In the genomic region with DNA sequence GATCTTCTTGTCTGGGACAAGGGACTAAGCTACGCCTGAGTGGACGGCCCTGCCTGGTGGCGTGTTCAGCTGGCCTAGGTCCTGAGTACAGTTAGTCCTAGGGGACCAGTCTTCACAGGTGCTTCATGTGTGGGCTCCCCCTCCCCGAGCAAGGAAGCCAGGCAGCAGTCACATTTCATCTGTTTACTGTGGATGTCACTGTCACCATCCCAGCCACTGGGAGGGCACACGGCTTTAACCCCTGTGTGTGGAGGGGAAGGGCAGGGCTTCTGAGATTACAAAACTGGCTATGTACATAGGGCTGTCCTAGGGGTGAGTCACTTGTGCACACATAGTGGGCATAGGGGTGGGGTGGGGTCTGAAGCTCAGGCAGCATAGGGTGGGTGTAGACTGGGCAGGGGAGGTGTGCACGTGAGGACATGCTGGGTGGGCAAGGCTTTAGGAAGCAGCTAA, we compare ENCODE assay signal across 16 mouse cellular contexts. TPM values are rescaled to one million over a fixed set of nuclear protein-coding genes. Genes with fewer than 3 reads are reported as not detected.
A peak's percentile ranks its signal among the peaks of the same experiment; 100 is the strongest.
DNase-seq lines count a peak whose midpoint lies in the region; ATAC-seq lines count a peak whose summit lies in the region.
"Had no signal": no experiment of that assay in that cellular context is flagged by ENCODE, and none has a peak within 500 bp of the region (broad histone marks: within the 10 kb centered on the region; RNA-seq: fewer than 3 reads in every experiment).

No protein-coding gene starts in this region.

- H3K27ac ChIP-seq in heart, embryonic 15.5 days = no peak overlapping the region
- H3K27ac ChIP-seq in lung, embryonic 15.5 days = no peak overlapping the region
- H3K27ac ChIP-seq in embryonic facial prominence, embryonic 10.5 days (replicated peaks) = 0 out of 2 replicates have a peak overlapping the region, but pooled peaks have one; percentile 7
- peak overlapping the region; percentile 44; the same call in 1 of the 2 replicates for H3K27ac ChIP-seq in midbrain, embryonic 13.5 days
- H3K27ac ChIP-seq: gastrocnemius, adult 2 months; heart, adult 2 months had no signal

- H3K36me3 ChIP-seq in heart, embryonic 15.5 days = peaks cover 48% of the 10 kb centered on the region; the same call in 1 of the 2 replicates
- peaks cover 34% of the 10 kb centered on the region for H3K36me3 ChIP-seq in lung, embryonic 15.5 days
- peaks cover 59% of the 10 kb centered on the region for H3K36me3 ChIP-seq in embryonic facial prominence, embryonic 10.5 days (replicated peaks)
- H3K36me3 ChIP-seq in midbrain, embryonic 13.5 days = peaks cover 52% of the 10 kb centered on the region

- H3K4me1 ChIP-seq in heart, embryonic 15.5 days (replicated peaks) = 0 out of 2 replicates have a peak, but pooled peaks cover 5% of the 10 kb centered on the region
- H3K4me1 ChIP-seq in lung, embryonic 15.5 days = 0 out of 2 replicates have a peak, but pooled peaks cover 14% of the 10 kb centered on the region
- peaks cover 27% of the 10 kb centered on the region for H3K4me1 ChIP-seq in embryonic facial prominence, embryonic 10.5 days
- H3K4me1 ChIP-seq in midbrain, embryonic 13.5 days (replicated peaks) = peaks cover 21% of the 10 kb centered on the region

- no peaks in the 10 kb centered on the region for H3K9me3 ChIP-seq in heart, embryonic 15.5 days (replicated peaks)
- no peaks in the 10 kb centered on the region for H3K9me3 ChIP-seq in lung, embryonic 15.5 days
- H3K9me3 ChIP-seq in embryonic facial prominence, embryonic 10.5 days = no peaks in the 10 kb centered on the region
- no peaks in the 10 kb centered on the region for H3K9me3 ChIP-seq in midbrain, embryonic 13.5 days
- H3K9me3 ChIP-seq: G1E had no signal

- DNase-seq in heart, postnatal 25 days (ENCODE audit: low spot score) = no peak
- no peak for DNase-seq in lung, postnatal 4 days
- no peak for DNase-seq in embryonic facial prominence, embryonic 10.5 days (ENCODE audit: low spot score)
- no peak for DNase-seq in adrenal gland, adult 18-20 months (ENCODE audit: low spot score in 2 of 2)
- DNase-seq in testis, postnatal 10 days (ENCODE audit: low spot score) = no peak
- DNase-seq: B cell, adult 2 months; cerebellum, adult 8-10 months; gastrocnemius, adult 2 months; heart, adult 2 months; heart, postnatal 4 days; lung, adult 2 months; thymus, postnatal 36 days had no signal

- no peak overlapping the region for H3K4me3 ChIP-seq in heart, embryonic 15.5 days
- H3K4me3 ChIP-seq in lung, embryonic 15.5 days = no peak overlapping the region
- no peak overlapping the region for H3K4me3 ChIP-seq in embryonic facial prominence, embryonic 10.5 days
- no peak overlapping the region for H3K4me3 ChIP-seq in midbrain, embryonic 13.5 days (replicated peaks)
- H3K4me3 ChIP-seq: gastrocnemius, adult 2 months; heart, adult 2 months had no signal

- no peaks in the 10 kb centered on the region for H3K27me3 ChIP-seq in heart, embryonic 15.5 days
- no peaks in the 10 kb centered on the region for H3K27me3 ChIP-seq in lung, embryonic 15.5 days
- peaks cover 5% of the 10 kb centered on the region for H3K27me3 ChIP-seq in embryonic facial prominence, embryonic 10.5 days (replicated peaks; ENCODE audit: low read depth, poor library complexity, severe bottlenecking)
- H3K27me3 ChIP-seq in midbrain, embryonic 13.5 days = no peaks in the 10 kb centered on the region

- ATAC-seq in heart, embryonic 15.5 days (replicated peaks; ENCODE audit: insufficient number of reproducible peaks, insufficient read depth, low FRiP score, low read depth) = 0 out of 2 replicates have a peak, but pooled peaks have one; percentile 12
- ATAC-seq in lung, embryonic 15.5 days (ENCODE audit: borderline replicate concordance, extremely low read depth, low FRiP score, low TSS enrichment) = peak; percentile 58
- ATAC-seq in midbrain, embryonic 13.5 days = peak; percentile 55

- H3K4me2 ChIP-seq in heart, embryonic 15.5 days = no peak overlapping the region
- no peak overlapping the region for H3K4me2 ChIP-seq in lung, embryonic 15.5 days
- H3K4me2 ChIP-seq in midbrain, embryonic 13.5 days (replicated peaks) = no peak overlapping the region

- no peak overlapping the region for H3K9ac ChIP-seq in heart, embryonic 15.5 days
- H3K9ac ChIP-seq in lung, embryonic 15.5 days = no peak overlapping the region
- no peak overlapping the region for H3K9ac ChIP-seq in midbrain, embryonic 13.5 days (replicated peaks)

- intact Hi-C loops in heart, postnatal 25 days (cut with DNase I) = no loop called here

- WGBS in heart, embryonic 15.5 days = 69% methylated on average over 6 of the region's 6 CpGs
- 51% methylated on average over 6 of the region's 6 CpGs for WGBS in lung, embryonic 15.5 days
- WGBS in embryonic facial prominence, embryonic 10.5 days = 82% methylated on average over 6 of the region's 6 CpGs
- 66% methylated on average over 6 of the region's 6 CpGs for WGBS in midbrain, embryonic 13.5 days

RNA-seq across cellular contexts. Expression of gene Pdk2, which starts 15.0 kb away (rescaled TPM):
- polyA plus RNA-seq in heart, embryonic 15.5 days (2015; fragmentation: Nextera tagmentation; extraction: Ambion mirVana) = 114 and 117 TPM in 2 replicates
- total RNA-seq in heart, postnatal 25 days (2021) = 100 to 1,000 TPM; 377 to 397 TPM
- 27.8 and 30.9 TPM in 2 replicates for polyA plus RNA-seq in lung, embryonic 15.5 days (2015; fragmentation: Nextera tagmentation; extraction: Ambion mirVana)
- 12.9 and 16.0 TPM in 2 replicates for polyA plus RNA-seq in embryonic facial prominence, embryonic 10.5 days (2016; fragmentation: Nextera tagmentation; extraction: Ambion mirVana)
- 21.4 and 24.7 TPM in 2 replicates for polyA plus RNA-seq in midbrain, embryonic 13.5 days (2015; fragmentation: Nextera tagmentation; extraction: Ambion mirVana)
- 100 to 1,000 TPM in 1 of 2 experiments, 10 to 100 TPM in 1; 84.1 to 111 TPM for total RNA-seq in adrenal gland, adult 18-20 months (2021)

RNA-seq across cellular contexts. Expression of gene Samd14, which starts 16.4 kb away (rescaled TPM):
- polyA plus RNA-seq in heart, embryonic 15.5 days (2015; fragmentation: Nextera tagmentation; extraction: Ambion mirVana) = 8.0 and 13.2 TPM in 2 replicates
- 1 to 10 TPM; 1.2 to 1.5 TPM for total RNA-seq in heart, postnatal 25 days (2021)
- polyA plus RNA-seq in lung, embryonic 15.5 days (2015; fragmentation: Nextera tagmentation; extraction: Ambion mirVana) = 17.1 and 17.4 TPM in 2 replicates
- polyA plus RNA-seq in embryonic facial prominence, embryonic 10.5 days (2016; fragmentation: Nextera tagmentation; extraction: Ambion mirVana) = 35.5 and 42.5 TPM in 2 replicates
- 123 and 141 TPM in 2 replicates for polyA plus RNA-seq in midbrain, embryonic 13.5 days (2015; fragmentation: Nextera tagmentation; extraction: Ambion mirVana)
- 1 to 10 TPM; 3.7 TPM for total RNA-seq in adrenal gland, adult 18-20 months (2021)

RNA-seq across cellular contexts. Expression of gene Ppp1r9b, which starts 35.3 kb away (rescaled TPM):
- 5.0 and 6.6 TPM in 2 replicates for polyA plus RNA-seq in heart, embryonic 15.5 days (2015; fragmentation: Nextera tagmentation; extraction: Ambion mirVana)
- 10 to 100 TPM; 45.5 to 52.6 TPM for total RNA-seq in heart, postnatal 25 days (2021)
- polyA plus RNA-seq in lung, embryonic 15.5 days (2015; fragmentation: Nextera tagmentation; extraction: Ambion mirVana) = 8.8 and 9.3 TPM in 2 replicates
- polyA plus RNA-seq in embryonic facial prominence, embryonic 10.5 days (2016; fragmentation: Nextera tagmentation; extraction: Ambion mirVana) = 8.3 and 9.4 TPM in 2 replicates
- 17.4 and 17.8 TPM in 2 replicates for polyA plus RNA-seq in midbrain, embryonic 13.5 days (2015; fragmentation: Nextera tagmentation; extraction: Ambion mirVana)
- 100 to 1,000 TPM; 107 to 115 TPM for total RNA-seq in adrenal gland, adult 18-20 months (2021)

RNA-seq across cellular contexts. Expression of gene Sgca, which starts 50.0 kb away (rescaled TPM):
- polyA plus RNA-seq in heart, embryonic 15.5 days (2015; fragmentation: Nextera tagmentation; extraction: Ambion mirVana) = 22.1 and 24.7 TPM in 2 replicates
- 100 to 1,000 TPM; 142 to 163 TPM for total RNA-seq in heart, postnatal 25 days (2021)
- 0.69 and 0.96 TPM in 2 replicates for polyA plus RNA-seq in lung, embryonic 15.5 days (2015; fragmentation: Nextera tagmentation; extraction: Ambion mirVana)
- polyA plus RNA-seq in embryonic facial prominence, embryonic 10.5 days (2016; fragmentation: Nextera tagmentation; extraction: Ambion mirVana) = 0.17 TPM in 1 of 2 replicates, not detected in the other
- polyA plus RNA-seq in midbrain, embryonic 13.5 days (2015; fragmentation: Nextera tagmentation; extraction: Ambion mirVana) = 0.17 TPM in 1 of 2 replicates, not detected in the other
- total RNA-seq in adrenal gland, adult 18-20 months (2021) = under 1 TPM in 1 of 2 experiments, not detected in 1; 0.80 TPM
- polyA plus RNA-seq: G1E had no signal

RNA-seq across cellular contexts. Expression of gene Itga3, which starts 50.5 kb away (rescaled TPM):
- 9.7 and 12.9 TPM in 2 replicates for polyA plus RNA-seq in heart, embryonic 15.5 days (2015; fragmentation: Nextera tagmentation; extraction: Ambion mirVana)
- 10 to 100 TPM; 10.8 to 11.7 TPM for total RNA-seq in heart, postnatal 25 days (2021)
- polyA plus RNA-seq in lung, embryonic 15.5 days (2015; fragmentation: Nextera tagmentation; extraction: Ambion mirVana) = 27.0 and 27.3 TPM in 2 replicates
- 11.5 and 12.2 TPM in 2 replicates for polyA plus RNA-seq in embryonic facial prominence, embryonic 10.5 days (2016; fragmentation: Nextera tagmentation; extraction: Ambion mirVana)
- 6.6 and 8.8 TPM in 2 replicates for polyA plus RNA-seq in midbrain, embryonic 13.5 days (2015; fragmentation: Nextera tagmentation; extraction: Ambion mirVana)
- total RNA-seq in adrenal gland, adult 18-20 months (2021) = 10 to 100 TPM; 33.9 to 44.6 TPM
- polyA plus RNA-seq: G1E had no signal

Comparison
In these comparisons a context has a peak if more than half of its experiments do, and no peak if none do; other contexts are left out.
1. H3K27ac ChIP-seq: peak in embryonic facial prominence, embryonic 10.5 days (single experiment) and midbrain, embryonic 13.5 days (single experiment); none in heart, embryonic 15.5 days (single experiment) and lung, embryonic 15.5 days (single experiment).
2. Peak in every context shown above with its lines, with median percentiles within 50 percentile points of each other: ATAC-seq.